Mouse (Mus musculus): ENCODE results near the gene Gje1.

Gene Gje1

DNA sequence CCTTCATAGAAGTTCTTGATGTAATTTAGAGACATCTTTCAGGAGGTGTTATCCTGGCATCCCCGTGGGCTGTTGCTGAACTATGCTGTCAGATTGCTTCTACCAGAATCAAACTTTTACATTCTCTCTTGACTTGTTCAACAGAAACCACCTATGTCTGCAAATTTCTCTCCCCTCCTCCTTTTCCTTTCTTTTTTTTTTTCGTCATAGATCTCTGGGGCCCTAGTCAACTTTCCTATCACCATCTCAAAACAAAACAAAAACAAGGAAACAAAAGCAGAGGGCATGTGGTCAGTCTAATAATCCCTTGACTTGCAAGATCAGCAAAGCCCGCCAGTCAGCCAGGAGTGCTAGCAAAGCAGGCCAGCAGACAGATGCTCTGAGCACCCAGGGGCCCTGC is at the start of gene Gje1:
Gene Gje1, minus strand, starts transcription at position 101 of the 400 bp plus-strand sequence.
- DNase-seq (ENCODE audit: low read depth, low spot score) = no peak

DNA sequence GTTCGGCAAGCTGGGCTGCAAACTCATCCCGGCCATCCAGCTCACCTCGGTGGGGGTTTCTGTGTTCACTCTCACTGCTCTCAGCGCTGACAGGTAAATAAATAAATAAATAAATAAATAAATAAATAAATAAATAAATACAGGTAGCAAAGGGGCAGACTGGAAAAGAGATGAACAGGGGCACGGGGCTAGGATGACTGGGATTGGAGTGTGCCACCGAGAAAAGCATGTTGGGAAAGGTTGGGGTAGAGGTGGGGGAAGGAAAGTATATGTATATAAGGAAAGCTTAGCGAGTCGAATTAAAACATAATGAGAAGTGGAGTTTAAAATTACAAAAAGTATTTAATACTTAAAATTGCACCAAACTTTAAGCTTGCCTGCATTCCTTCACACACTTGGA is 42.6 kb upstream of the Gje1 start:
- DNase-seq (ENCODE audit: low read depth, low spot score) = no peak

DNA sequence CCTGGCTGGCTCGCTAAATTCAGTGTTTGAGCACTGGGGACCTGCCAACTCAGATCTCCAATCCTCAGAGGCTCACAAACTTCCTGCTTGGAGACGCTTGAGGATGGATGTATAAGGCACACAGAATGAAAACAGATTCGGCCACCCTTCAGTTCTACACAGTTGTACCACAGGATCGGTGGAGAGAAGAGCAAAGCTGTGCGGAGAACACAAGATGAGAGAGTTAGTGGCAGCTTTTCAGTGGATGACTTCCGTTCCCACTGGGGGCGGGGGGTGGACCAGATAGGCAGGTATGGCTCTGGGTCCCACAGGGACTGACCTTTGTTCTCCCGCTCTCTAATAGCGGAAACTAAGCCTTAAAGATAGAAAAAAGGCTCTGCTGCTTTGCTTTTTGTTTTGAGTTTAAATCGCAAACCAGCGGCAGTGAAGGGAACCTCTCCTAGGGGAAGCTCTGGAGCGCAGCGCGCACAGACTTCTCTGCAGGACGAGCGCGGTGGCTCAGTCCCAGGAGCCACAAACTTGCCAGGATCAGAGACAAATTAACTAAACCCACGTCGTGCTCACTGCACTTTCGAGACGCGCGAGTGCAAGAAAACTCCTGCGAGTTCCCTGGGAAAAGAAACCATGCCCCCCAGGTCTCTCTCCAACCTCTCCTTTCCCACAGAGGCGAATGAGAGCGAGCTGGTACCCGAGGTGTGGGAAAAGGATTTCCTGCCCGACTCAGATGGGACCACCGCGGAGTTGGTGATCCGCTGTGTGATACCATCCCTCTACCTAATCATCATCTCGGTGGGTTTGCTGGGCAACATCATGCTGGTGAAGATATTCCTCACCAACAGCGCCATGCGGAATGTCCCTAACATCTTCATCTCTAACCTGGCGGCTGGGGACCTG is 41.9 kb upstream of the Gje1 start:
- DNase-seq (ENCODE audit: low read depth, low spot score) = no peak

DNA sequence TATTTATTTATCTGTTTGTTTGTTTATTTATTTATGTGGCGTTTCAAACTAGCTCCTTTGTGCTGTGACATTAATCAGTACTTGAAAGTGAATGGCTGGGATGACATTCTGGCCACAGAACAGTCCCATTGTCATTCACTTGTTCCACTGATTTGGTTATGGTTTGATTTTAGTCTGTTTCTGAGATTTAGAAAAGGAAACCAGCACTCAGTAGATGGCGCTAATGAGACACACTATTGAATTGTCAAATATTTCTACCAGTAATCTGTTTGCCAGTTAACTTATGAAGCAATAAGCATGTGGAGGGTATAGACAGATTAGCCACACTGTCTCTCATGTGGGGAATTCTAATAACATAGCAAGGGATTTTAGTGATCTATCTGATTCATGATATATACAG is 16.3 kb upstream of the Gje1 start:
- peak; percentile 83 for DNase-seq (ENCODE audit: low read depth, low spot score)

DNA sequence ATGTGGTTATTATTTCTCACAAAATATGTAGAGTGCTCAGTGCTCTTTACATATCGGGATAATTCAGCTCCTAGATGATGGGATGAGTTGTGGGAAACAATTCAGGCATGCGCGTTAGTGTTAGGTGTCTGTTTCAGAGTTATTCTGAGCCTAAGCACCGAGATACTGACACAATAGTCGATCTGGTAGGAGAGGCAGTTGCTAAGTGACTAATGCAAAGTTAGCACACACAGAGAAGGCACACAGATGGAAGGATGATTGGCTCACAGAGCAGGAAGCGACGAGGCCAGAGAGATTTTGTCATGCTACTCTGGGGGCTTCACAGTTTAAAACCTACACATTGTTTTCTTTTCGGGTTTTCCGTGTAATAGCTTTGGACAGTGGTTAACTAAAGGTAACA is 7.7 kb upstream of the Gje1 start:
- DNase-seq (ENCODE audit: low read depth, low spot score) = no peak

DNA sequence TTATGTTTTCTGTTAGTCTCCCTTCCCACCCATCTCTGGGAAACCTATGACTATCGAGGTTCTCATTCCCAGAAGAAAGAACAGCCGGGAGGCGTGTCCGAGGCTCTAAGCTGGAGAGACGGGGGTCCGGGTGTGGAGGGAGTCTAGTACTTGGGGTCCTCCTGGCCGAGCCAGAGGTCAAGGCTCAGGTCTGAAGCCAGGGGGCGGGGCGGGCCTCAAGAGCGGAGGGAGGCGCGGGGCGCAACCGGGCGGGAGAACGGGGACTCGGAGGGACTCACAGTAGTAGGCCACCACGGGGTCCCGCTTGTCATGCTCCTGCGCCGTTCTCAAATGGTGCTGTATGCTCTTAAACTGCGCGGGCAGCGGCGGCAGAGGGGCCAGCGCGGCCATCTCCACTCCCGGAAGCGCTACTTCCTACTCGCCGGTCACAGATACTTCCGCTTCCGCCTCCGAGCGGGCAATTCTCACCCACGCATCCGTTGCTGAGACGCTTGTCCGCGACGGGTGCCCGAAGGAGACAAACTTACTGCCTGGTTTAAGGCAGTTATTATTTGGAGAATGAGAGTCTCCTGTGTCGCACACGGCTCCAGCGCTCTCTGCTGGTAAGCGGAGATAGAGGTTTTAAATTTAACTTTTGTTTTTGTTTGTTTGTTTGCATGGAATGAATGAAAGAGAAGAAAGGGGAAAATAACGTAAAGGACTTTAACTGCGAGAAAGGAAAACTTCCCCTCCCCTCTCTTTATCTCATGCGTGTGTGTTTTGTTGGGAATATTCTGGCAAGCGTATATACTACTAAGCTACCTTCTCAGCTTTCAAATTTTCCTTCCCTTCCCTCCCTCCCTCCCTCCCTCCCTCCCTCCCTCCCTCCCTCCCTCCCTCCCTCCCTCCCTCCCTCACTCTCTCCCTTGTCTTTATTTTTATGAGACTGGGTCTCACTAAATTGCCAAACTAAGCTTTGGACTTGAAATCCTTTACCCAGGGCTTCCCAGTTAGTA is 12.6 kb downstream of the Gje1 start, which contains the start of the genes Vta1 and Nmbr:
Gene Vta1, minus strand, starts transcription at position 489 of the 995 bp plus-strand sequence.
Gene Nmbr, plus strand, starts transcription at position 520 of the 995 bp plus-strand sequence.
- DNase-seq (ENCODE audit: low read depth, low spot score) = peak; percentile 97

DNA sequence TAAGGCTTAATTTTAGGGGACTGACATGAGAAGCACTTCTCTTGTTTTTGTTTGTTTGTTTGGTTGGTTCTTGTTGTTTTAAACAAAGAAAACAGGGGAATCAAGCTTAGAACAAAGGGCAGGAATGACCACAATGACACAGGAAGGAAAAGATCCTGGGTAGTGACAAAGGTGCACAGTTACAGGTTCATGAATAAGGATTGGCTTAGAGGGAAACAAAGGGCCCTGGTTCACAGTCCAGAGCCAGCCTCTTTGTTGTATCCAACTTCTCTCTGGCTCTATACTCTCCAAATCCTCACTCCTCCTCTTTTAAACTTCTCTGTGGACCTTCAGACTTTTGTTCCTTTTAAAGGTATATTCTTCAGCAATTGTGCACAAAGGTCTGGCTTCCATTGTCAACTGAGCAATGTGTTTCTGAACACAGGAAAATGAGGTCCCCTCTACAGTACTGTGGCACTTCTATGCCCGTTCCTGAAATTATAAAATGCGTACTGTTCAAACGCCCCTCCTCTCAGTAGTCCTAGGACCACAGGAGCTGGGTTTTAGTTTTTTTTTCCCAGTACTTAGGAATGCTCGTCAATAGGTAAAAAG is 14.1 kb downstream of the Gje1 start:
- no peak for DNase-seq (ENCODE audit: low read depth, low spot score)

DNA sequence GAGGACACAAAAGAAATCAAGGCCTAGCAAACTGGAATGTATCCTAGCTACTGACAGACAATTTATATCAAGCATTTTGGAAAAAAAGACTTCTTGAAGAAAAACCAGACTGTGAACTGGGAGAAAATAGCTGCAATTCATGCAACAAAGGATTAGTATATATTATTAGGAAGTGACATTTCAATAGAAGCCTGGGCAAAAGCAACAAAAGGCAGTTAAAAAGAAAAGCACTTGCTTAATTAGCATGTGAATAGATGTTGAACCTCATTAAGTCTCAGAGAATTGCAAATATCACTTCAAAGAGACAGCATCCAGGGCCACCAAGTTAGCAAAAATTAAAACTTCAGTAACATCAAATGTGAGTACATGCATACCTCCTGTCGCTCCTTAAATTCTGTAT is 14.8 kb downstream of the Gje1 start:
- no peak for DNase-seq (ENCODE audit: low read depth, low spot score)

DNA sequence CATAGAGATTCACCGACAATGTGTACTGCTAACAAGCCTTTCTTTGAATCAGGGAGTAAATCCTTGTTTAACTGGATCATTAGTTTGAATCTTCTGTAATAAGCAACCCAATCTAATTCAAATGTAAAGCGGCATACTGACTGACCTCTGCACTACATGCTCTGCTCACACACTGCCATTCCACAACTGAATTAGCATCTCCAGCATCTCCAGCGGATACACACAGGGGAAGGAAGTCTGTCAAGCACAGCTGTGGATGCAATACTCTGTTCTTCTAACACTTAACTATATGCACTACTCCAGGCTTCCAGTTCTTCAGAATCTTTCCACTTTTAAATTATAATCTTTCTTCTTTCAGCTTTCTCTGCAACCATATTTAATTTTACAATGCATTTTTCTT is 27.7 kb downstream of the Gje1 start:
- DNase-seq (ENCODE audit: low read depth, low spot score) = no peak

DNA sequence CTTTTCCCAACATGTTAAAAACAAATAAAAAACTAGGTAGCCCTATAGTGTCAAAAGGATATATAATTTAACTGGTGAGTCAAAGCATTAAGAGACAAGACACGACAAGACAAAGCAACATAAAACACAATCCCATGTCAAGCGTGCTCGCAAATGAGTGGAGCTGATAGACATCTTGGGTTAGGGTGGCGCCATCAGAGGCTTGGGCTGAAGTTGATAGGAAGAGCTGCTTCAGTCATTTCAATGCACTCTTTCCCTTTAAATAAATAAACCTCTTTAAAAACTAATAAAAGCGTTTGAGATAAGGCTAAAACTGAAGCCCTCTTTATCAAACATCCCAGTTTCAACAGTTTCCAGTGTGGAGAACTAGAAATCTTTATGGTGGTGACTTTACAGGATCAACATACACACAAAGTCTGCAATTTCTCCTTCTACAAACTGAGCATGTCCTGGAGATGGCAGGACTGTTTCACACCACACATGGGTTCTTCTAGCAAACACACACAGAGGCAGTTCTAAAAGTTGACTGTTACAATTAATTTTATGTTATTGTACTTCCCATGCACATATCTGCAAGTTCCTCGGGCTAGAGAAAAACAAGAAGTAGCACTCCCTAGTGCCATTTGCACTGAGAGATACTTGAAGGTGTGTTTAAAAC is 29.1 kb downstream of the Gje1 start:
- no peak for DNase-seq (ENCODE audit: low read depth, low spot score)

DNA sequence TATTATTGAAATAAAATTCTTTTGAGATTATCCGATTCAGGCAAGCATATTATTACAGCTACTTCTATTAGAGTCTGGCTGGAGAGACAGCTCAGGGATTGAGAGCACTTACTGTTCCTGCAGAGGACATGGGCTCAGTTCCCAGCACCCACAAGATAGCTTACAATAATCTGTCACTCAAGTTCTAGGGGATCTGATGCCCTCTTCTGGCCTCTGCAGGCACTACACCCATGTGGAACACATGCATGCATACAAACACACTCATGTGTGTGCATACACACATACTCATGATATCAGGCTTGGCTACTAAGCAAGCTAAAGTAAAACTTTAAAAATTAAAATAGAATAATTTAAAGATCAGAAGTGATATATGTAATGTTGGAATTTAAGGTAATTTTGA is 32.4 kb downstream of the Gje1 start:
- no peak for DNase-seq (ENCODE audit: low read depth, low spot score)

DNA sequence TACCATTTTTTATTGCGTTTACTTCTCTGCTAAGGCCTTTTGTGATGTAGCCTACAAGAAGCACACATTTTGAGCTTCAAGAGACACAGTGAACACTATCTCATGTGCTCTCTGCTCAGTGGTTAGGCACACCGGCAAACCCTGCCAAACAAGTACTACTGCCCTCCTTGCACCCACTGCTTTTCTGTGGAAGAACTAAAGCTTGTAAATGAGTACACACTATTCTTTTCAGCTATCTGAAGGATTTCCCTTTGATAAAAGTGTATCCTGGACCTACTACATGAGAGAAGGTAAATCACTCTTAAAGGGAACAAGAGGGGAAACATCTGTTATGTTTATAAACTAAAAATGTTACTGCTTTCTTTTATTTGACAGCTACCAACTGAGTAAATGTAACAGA is 51.9 kb downstream of the Gje1 start:
- DNase-seq (ENCODE audit: low read depth, low spot score) = no peak

All from 3T3-L1 (cell line).